Mouse (Mus musculus) lung, embryonic 14.5 days (tissue): Measurements from ENCODE around the gene Arsg. TPM values are rescaled to one million over a fixed set of nuclear protein-coding genes. Genes with fewer than 3 reads are reported as not detected.

Experiments used
- ATAC-seq: fragments of 200-750 bp; cut with Nextera tagmentation; 2 replicates; pipeline ENCODE4 v1.8.0; 2017; ENCODE audit warnings: mild to moderate bottlenecking, moderate TSS enrichment, moderate library complexity; ENCODE audit not compliant: insufficient read depth
- DNase-seq: peaks from one replicate; pipeline ENCODE4 v3.0.0-alpha.2; 2015
- H3K27ac ChIP-seq: fragments of 300-500 bp; sonication (generic); 2 replicates; pipeline ENCODE4 v1.5.1; 2014; ENCODE audit warnings: low read depth, mild to moderate bottlenecking, moderate library complexity
- H3K27me3 ChIP-seq: fragments of 300-500 bp; sonication (generic); 2 replicates; pipeline ENCODE4 v1.6.1; 2014; ENCODE audit warnings: low read length, control low read depth; ENCODE audit not compliant: insufficient read depth
- H3K36me3 ChIP-seq: fragments of 300-500 bp; sonication (generic); 2 replicates; pipeline ENCODE4 v1.6.1; 2014; ENCODE audit warnings: control low read depth; ENCODE audit not compliant: insufficient read depth
- H3K4me1 ChIP-seq: fragments of 300-500 bp; sonication (generic); 2 replicates; pipeline ENCODE4 v1.6.1; 2014; ENCODE audit warnings: antibody characterized with exemption, control low read depth; ENCODE audit not compliant: insufficient read depth
- H3K4me2 ChIP-seq: fragments of 300-500 bp; sonication (generic); 2 replicates; pipeline ENCODE4 v1.6.1; 2014; ENCODE audit warnings: mild to moderate bottlenecking
- H3K4me3 ChIP-seq: fragments of 300-500 bp; sonication (generic); 2 replicates; pipeline ENCODE4 v1.5.1; 2014; ENCODE audit warnings: low read depth, low read length
- H3K9ac ChIP-seq: fragments of 300-500 bp; sonication (generic); 2 replicates; pipeline ENCODE4 v1.6.1; 2014
- H3K9me3 ChIP-seq: fragments of 300-500 bp; sonication (generic); 2 replicates; pipeline ENCODE4 v1.6.1; 2016; ENCODE audit warnings: low read depth, low read length, control low read depth
- CTCF ChIP-seq: IDR thresholded peaks from 2 replicates; pipeline ENCODE4 v1.5.1; 2016; ENCODE audit warnings: antibody characterized with exemption, low read depth
- WGBS: fragments of 180-500 bp; shearing (Covaris S2); extraction: QIAGEN DNeasy Blood & Tissue Kit; methylation state at CpG from one replicate; pipeline ENCODE4 v1.1.7; 2014; 5-methylcytosine and 5-hydroxymethylcytosine counted together
- polyA plus RNA-seq: library from polyadenylated mRNA; unstranded; fragments of >200 nt; fragmentation: Nextera tagmentation; extraction: Ambion mirVana; gene quantifications from 2 replicates; pipeline ENCODE4 v1.2.1, GENCODE M21; 2014

The Arsg gene
- polyA plus RNA-seq, 1 experiment from 2014 or later, result 5.3 TPM

DNA sequence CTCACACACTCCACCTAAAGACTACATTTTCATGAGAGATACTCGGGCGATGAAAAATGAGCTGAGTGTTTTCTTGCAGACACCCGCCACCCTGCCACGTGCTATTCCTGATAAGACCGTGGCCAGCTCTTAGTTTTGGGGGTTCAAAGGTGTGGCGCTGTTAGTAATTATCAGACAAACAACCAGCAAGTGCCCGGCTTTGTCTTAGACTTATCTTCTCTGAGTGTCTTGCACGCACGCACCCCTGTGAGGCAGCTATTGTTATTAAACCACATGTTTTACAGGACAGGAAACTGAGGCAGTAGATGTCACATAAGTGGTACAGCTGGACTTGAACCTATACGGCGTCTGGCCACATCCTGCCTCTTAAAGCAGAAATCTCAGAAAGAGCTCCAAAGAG, 84.2 kb downstream of the Arsg start:
- Histone ChIP-seq H3K27ac (no peak overlapping the region), H3K4me1 (peaks cover 10% of the 10 kb centered on the region; the same call in 1 of the 2 replicates), H3K4me3 (no peak overlapping the region), H3K27me3 (no peaks in the 10 kb centered on the region), H3K36me3 (no peaks in the 10 kb centered on the region), H3K4me2 (no peak overlapping the region), H3K9me3 (no peaks in the 10 kb centered on the region), H3K9ac (no peak overlapping the region)
- 48% methylated on average over 11 of the region's 11 CpGs for WGBS
- TF ChIP-seq CTCF, result no peak
- ATAC-seq (no peak), DNase-seq (no peak)

DNA sequence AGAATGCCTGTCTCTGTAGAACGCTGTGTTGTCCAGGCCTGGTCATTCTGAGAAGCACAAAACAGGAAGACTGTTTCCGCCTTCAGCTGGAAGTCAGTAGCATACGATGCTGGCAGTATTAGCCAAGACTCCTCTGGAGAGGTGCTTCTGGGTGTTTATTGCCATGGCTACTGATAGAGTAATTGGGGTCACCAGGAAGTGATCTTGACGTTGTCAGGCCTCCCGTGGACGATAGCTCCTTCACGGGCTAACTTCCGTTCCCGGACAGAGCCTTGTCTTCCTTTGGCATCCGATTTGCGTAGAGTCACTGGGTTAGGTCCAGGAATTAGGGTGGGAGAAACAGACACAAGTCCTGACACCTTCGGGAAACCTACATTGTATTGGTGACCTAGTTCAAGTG, 86.1 kb downstream of the Arsg start:
- Histone ChIP-seq H3K4me3 (no peak overlapping the region), H3K4me2 (no peak overlapping the region), H3K9me3 (no peaks in the 10 kb centered on the region), H3K27ac (no peak overlapping the region), H3K9ac (no peak overlapping the region), H3K27me3 (no peaks in the 10 kb centered on the region), H3K36me3 (no peaks in the 10 kb centered on the region), H3K4me1 (peaks cover 10% of the 10 kb centered on the region; the same call in 1 of the 2 replicates)
- 64% methylated on average over 12 of the region's 12 CpGs for WGBS
- ATAC-seq (no peak), DNase-seq (no peak)
- no peak for TF ChIP-seq CTCF

DNA sequence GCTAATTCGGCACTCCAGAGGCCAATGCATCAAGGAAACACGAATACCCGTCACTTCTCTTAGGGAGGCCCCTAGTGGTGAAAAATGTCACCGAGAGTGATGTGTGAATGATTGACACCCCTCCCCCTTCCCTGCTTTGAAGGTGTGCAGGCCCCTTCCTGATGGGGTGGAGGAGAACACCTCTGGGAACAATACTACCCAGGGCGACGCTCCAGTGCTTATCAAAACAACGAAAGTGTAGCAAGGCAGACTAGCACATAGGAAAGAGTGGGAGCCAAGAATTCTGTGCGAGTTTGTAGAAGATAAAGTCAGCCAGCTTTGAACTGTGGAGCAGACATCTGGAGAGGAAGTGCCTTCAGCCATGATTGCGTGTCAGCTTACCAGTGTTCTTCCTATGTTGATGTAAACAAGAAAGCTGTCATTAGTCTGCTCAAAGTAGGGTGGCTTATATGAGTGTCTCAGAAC, 87.7 kb downstream of the Arsg start:
- peak; percentile 72 for TF ChIP-seq CTCF
- 0 out of 2 replicates have a peak overlapping the region, but pooled peaks have one; percentile 12 for H3K4me2 ChIP-seq
- H3K4me3 ChIP-seq, result no peak overlapping the region
- H3K9me3 ChIP-seq, result no peaks in the 10 kb centered on the region
- ATAC-seq (peak; percentile 84), DNase-seq (peak; percentile 79)
- H3K27ac ChIP-seq, result peak overlapping the region; percentile 12; the same call in 1 of the 2 replicates
- H3K27me3 ChIP-seq, result no peaks in the 10 kb centered on the region
- peaks cover 10% of the 10 kb centered on the region; the same call in 1 of the 2 replicates for H3K4me1 ChIP-seq
- H3K36me3 ChIP-seq, result no peaks in the 10 kb centered on the region
- H3K9ac ChIP-seq, result no peak overlapping the region
- 12% methylated on average over 9 of the region's 9 CpGs for WGBS

DNA sequence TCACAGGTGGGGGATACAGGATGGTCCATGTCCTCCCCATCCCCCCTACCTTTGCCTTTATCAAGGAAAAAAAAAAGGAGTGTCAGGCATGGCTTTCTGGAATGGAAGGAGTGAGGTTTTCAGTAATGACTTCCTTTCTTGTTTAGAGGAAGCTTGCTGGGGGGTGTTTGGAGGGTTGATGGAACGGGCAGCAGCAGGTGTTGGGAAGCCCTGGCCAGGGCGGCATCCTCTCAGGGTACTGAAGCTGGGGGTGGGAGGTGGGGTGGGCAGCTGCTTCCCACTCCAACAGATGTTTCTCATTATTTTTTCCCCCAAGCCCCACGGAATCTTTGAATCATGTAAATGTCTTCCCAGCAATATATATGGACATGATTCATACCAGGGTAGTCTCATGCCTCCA, 88.3 kb downstream of the Arsg start:
- Histone ChIP-seq H3K27ac (0 out of 2 replicates have a peak overlapping the region, but pooled peaks have one; percentile 30), H3K4me3 (no peak overlapping the region), H3K4me1 (peaks cover 10% of the 10 kb centered on the region; the same call in 1 of the 2 replicates), H3K27me3 (no peaks in the 10 kb centered on the region), H3K9me3 (no peaks in the 10 kb centered on the region), H3K4me2 (no peak overlapping the region), H3K36me3 (no peaks in the 10 kb centered on the region), H3K9ac (no peak overlapping the region)
- 31% methylated on average over 3 of the region's 3 CpGs for WGBS
- ATAC-seq, result no peak; the same call in 1 of the 2 replicates
- no peak for TF ChIP-seq CTCF
- DNase-seq, result no peak

DNA sequence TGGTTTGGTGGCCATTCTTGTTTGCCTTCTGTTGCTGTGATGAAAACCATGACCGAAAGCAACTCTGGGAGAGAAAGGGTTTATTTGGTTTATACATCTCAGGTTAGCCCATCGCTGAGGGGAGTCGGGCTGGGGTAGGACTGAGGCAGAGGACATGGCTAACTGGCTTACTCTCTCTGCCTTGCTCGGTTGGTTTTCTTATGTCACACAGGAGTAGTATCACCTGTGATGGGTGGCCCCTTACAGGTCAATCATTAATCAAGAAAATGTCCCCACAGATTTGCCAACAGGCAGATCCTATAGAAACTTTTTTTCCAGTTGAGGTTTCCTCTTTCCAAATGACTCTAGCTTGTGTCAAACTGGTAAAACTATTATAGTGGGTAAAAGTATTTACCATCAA, 90.5 kb downstream of the Arsg start:
- Histone ChIP-seq H3K27me3 (no peaks in the 10 kb centered on the region), H3K36me3 (no peaks in the 10 kb centered on the region), H3K9ac (no peak overlapping the region), H3K9me3 (no peaks in the 10 kb centered on the region), H3K27ac (no peak overlapping the region), H3K4me3 (no peak overlapping the region), H3K4me1 (peaks cover 10% of the 10 kb centered on the region; the same call in 1 of the 2 replicates), H3K4me2 (no peak overlapping the region)
- WGBS, result 70% methylated on average over 4 of the region's 4 CpGs
- DNase-seq, result no peak
- no peak for ATAC-seq
- no peak for TF ChIP-seq CTCF

DNA sequence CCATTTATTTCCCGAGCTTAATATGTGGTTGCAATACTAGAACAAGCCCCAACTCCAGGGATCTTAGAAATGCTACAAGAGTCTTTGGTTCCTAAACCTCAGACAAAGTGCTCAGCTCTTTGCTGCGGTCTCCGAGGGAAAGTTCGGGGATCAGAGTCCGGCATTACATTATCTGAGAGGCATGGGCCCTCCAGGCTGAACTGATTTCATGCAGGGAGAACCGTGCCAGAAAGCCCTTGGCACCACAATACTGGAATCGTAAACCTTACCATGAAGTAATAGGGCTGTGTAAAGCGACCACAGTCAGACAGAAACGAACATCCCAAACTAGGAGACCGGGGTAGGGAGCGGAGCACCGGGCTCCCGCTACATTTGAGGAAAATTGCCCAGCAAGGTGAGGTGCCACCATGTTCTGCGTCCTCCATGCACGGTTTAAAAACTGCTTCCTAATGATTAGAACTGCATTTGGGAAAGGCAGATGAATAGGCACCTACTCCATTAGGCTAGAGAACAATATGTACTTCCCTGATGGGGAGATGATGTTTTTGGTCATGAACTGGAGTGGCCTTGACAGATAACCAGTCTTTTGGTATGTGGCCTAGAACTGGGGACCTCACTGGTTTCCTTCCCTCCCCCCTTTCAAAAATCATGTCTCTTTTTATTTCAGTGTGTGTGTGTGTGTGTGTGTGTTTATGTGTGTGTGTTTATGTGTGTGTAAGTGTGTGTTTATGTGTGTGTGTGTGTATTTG, 91.5 kb downstream of the Arsg start:
- DNase-seq, result no peak
- no peak for TF ChIP-seq CTCF
- no peaks in the 10 kb centered on the region for H3K27me3 ChIP-seq
- H3K9ac ChIP-seq, result no peak overlapping the region
- H3K4me2 ChIP-seq, result no peak overlapping the region
- ATAC-seq, result no peak
- no peaks in the 10 kb centered on the region for H3K9me3 ChIP-seq
- no peak overlapping the region for H3K4me3 ChIP-seq
- no peak overlapping the region for H3K27ac ChIP-seq
- peaks cover 10% of the 10 kb centered on the region; the same call in 1 of the 2 replicates for H3K4me1 ChIP-seq
- 86% methylated on average over 15 of the region's 15 CpGs for WGBS
- H3K36me3 ChIP-seq, result no peaks in the 10 kb centered on the region

DNA sequence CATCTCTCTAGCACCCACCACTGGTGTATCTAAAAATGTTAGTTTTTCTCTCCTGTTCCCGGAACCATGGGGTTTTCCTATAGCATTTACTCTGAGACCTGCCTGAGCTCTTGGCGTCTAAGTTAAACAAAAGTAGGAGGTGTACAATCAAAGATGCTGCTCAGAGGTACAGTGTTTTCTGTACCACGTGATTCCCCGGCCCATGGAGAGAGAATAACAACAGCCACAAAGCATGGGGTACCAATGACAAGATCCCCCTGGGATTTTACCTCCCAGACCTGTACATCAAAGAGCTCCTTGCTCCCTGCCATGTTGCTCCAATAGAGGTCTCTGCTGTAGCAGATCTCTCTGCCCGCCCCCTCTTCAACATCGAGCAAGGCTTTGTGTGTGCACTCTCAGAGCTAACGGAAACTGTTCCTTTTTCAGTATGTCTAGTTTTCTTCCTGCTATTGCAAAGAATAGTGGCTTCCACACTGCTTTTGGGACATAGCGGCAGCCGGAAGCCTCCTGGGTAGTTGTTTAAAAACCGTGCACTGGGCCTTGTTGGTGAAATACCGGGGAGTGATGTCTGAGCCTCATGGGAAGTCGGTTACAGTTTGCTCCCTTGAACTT, 95.9 kb downstream of the Arsg start:
- Histone ChIP-seq H3K27me3 (no peaks in the 10 kb centered on the region), H3K27ac (no peak overlapping the region), H3K4me2 (no peak overlapping the region), H3K36me3 (0 out of 2 replicates have a peak, but pooled peaks cover 6% of the 10 kb centered on the region), H3K9ac (no peak overlapping the region), H3K4me1 (no peaks in the 10 kb centered on the region), H3K4me3 (no peak overlapping the region), H3K9me3 (no peaks in the 10 kb centered on the region)
- TF ChIP-seq CTCF, result no peak
- ATAC-seq (no peak), DNase-seq (no peak)
- 68% methylated on average over 12 of the region's 12 CpGs for WGBS
